Mouse (Mus musculus) c-Kit-positive CD71-positive TER-119-negative erythroid progenitor cells, embryonic 14.5 days (primary cell): ENCODE data around the gene Gm20604.

Experiments
- DNase-seq: peaks from one replicate; pipeline ENCODE4 v3.0.0-alpha.2; 2013; ENCODE audit warnings: low read depth

Gm20604 gene

DNA sequence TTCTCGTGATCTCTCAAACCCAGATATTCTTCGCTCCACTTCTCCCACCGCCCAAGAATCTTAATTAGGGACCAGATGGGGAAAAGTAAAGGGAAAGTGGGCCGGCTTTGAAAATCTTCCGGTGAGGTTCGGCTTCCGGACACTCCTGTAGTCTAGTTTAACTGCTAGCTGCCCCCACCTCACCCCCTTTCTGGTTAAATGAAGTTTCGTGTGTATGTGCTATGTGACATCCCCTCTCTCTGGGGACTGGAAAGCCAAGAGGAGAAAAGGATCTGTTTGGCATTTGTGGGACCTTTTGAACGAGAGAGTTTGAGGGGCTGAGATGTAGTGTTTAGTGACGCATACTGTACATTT lies at the start of gene Gm20604:
Gm20604 (minus strand) TSS at position 270 of the 354 bp plus-strand sequence.
- DNase-seq: no peak

- no peak for DNase-seq
These were observed 41.1 kb upstream of the Gm20604 start for GRCm38 (mm10) chr12:102799528-102799927.

DNA sequence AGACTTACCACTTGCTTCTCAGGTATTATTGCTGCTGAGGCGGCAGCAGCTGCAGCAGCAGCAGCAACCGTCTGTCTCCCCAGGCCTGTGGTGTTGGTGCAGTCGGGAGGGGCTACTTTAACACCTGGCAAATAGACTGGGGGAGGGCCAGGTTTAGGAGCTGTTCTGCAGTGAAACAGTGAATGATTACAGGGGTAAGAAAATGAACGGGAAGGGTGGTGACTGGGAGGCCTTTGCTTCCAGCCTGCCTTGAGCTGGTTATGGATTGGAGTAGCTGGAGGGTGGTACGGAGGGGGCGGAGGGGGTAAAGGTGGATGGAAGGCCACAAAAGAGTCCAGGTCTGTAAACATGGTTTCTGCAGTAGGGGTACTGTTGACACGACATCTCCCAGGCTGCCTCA lies 29.5 kb upstream of the Gm20604 start:
- DNase-seq: no peak

DNA sequence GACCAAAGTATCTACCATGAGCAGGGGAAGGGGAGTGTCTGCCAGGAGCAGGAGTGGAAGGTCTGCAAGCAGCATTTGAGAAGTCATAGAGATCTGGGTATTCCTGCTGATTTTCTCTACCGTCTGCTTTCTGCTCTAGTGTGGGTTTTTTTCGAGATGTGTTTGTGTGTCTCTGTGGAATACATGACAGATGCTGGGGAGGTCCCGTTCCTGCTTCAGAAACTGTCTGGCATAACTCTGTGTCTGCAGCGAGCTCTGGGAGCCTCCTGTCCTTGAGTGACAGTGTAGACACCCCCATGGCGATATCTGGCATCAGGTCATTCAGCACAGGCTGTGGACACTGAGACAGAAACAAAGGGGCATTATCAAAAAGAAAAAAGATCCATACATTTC lies 27.1 kb upstream of the Gm20604 start:
- no peak for DNase-seq

DNA sequence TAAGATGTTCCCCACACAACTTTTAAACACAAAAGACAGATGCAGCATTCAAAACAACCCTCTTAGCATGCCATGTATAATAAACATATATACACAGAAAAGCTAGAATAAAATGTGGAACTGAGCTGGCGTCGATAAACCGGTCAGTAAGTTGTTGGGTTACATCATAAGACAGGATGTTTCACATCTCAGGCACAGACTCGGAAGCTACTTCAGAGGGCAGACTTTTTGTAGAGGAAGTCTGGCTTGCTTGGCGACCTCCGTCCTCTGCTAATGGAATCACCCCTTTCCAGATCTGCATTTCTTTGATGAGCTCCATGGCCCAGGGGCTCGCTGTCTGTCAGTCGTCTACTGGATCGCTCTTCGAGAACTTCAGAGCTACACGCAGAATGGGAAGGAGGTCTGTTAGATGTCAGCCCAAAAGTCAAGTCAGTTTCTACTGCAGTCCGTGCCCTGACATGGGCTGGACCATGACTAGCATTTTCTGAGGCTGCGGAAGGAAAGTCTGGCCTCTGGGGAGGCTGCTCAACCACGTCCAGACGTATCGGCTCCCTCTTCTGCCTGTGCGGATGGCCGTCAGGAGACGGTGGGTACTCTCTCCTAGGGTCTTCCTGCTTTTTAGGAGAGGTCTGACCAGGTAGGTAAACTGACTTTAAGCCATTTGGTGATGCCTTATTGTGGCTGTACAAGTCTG lies 26.6 kb upstream of the Gm20604 start:
- DNase-seq: no peak

GRCm38 (mm10) chr12:102782841-102783240 lies 24.4 kb upstream of the Gm20604 start:
- no peak for DNase-seq

DNA sequence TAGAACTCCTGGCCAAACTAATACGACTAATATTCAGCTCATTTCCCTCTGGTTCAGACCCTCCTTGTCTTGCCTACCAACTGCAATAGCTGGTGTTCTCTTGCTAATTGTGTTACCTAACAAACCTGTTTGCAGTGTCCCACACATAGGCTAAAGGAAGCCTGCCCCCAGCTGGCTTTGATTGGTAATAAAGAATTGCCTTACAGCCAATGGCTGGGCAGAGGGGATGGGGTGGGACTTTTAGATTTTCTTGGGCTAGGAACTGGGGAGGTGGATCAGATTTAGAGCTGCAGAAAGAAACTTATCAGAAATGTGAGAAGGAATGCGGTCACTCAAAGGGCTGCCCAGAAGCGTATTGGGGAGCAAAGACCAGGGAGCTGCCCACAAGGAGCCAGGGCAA lies 21.0 kb upstream of the Gm20604 start:
- DNase-seq: peak; percentile 35

GRCm38 (mm10) chr12:102778151-102778550 lies 19.7 kb upstream of the Gm20604 start:
- no peak for DNase-seq

DNA sequence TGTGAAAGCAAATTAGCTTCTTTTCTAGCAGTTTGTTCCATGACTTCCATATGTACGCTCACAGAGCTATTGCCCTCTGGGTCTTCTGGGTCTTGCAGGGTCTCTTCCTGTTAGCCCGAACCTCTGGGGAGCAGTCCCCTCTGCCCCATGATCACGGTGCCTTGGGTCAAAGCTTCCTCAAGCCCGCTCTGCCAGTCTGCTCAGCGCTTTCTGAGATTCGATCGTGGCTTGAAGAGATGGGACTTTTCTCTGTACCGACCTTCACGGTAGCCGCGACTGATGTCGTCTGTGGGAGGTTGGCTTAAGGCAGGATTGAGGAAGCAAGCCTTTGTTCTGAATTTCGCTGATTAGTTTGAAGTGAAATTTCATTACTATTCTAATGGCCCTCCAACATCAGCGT lies 17.6 kb upstream of the Gm20604 start:
- no peak for DNase-seq

DNA sequence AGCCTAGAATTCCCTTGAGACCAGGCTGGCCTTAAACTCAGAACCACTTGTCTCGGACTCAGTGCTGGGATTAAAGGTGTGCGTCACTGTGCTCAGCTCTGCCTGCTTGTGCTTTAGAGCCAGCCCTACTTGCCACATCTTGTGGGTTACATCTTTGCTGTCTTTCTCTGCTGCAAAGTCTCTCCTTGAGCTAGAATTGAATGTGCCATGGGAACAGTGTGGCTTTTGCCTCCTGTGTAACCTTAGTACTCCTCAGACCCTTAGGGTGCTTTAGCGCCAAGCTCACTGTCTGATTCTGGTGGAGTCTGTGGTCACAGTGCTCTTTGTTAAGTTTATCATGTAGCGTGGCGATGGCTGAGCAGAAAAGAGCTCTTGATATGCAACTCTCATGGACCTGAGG lies 14.2 kb upstream of the Gm20604 start:
- DNase-seq: no peak

DNA sequence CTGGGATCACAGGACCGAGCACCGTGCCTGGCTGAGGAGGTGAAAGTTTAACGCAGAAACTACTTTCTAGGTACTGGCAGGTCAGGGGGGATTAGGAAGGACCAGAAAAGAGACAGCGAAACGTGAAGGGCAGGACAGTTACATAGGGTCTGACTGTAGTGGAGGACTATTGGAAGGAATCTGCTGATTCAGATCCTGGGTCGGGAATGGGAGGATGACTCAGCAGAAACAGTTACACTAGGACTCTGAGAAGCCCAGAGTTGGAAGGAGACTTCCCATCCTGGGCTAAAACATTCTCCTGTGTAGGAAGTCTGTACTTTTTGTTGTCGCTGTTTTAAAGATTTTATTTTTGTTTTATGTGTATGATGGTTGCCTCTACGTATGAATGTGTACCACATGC lies 13.1 kb upstream of the Gm20604 start:
- DNase-seq: no peak

GRCm38 (mm10) chr12:102769000-102769399 lies 10.5 kb upstream of the Gm20604 start:
- no peak for DNase-seq

- DNase-seq: no peak
These were observed 5.2 kb upstream of the Gm20604 start for GRCm38 (mm10) chr12:102763696-102764095.

DNA sequence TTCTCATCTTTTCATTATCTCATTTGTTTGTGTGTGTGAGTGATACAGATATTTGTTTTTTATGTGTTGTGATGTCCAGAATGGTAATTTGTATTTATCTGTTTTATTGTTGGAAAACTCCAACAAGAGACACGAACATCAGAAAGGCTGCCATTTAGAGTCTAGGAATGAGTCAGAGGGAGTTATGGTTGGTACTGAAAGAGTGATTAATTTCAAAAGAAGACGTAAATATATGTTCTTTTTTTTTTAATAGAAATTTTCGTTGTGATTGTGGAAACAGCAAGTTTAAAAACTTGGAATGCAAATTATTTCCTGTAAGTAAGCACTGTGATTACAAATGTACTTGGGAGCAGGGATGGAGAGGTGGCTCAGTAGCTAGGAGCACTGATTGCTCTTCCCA lies 3.2 kb upstream of the Gm20604 start:
- no peak for DNase-seq

GRCm38 (mm10) chr12:102758936-102759335 lies 464 bp upstream of the Gm20604 start:
- no peak for DNase-seq

- peak; percentile 97 for DNase-seq
These were observed 626 bp downstream of the Gm20604 start, which contains the start of the genes Gm28051, Gon7 and Ubr7 for GRCm38 (mm10) chr12:102757689-102758402. Gm28051 (minus strand) TSS chr12:102757765. Gon7 (minus strand) TSS chr12:102757803. Ubr7 (plus strand) TSS chr12:102757967.

DNA sequence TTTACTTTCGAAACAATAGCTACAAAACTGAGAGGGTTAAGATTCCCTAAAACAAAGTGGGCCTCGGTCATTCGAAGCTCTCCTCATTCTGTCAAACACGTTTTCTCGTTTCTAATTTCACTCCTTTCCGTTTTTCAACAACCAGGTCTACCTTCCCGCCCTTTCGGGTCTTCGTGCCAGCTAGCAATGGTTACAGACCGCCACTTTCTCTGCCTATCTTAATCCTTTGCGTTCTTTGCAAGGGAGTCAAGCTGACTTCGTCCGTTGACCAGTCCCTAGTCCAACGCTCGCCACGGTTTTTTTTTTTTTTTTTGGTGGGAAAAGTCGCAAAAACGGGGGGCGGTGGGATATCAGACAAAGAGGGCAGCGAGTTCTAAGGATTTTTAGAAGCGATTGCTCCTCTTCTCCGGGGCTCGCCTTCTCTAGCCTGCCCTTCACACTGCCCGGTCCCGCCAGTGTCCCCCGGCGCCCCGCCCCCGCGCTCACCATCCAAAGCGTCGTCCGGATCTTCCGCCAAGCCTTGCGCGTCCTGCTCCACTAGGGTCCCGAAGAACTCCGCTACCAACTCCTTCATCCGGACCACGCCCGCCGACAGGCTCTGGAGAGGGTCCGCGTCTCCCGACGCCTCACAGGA lies 1.3 kb downstream of the Gm20604 start:
- no peak for DNase-seq

GRCm38 (mm10) chr12:102756304-102756703 lies 2.2 kb downstream of the Gm20604 start:
- DNase-seq: peak; percentile 50

GRCm38 (mm10) chr12:102748256-102748655 lies 10.2 kb downstream of the Gm20604 start:
- DNase-seq: no peak

DNA sequence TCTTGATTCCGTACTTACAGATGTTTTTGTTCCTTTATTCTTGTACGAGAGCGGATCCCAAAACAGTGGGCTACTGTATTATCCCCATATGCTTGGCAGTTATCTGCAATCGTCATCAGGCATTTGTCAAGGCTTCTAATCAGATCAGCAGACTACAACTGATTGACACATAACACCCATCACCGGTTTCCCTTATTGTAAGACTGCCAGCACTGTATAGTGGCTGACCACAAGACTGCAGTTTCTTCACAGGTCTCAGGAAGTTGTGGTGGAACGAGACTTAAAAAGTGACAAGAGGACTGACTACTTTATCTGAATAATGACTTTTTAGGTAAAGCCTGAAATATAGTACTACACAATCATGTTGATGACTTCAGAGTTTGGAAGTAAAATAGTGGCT lies 13.6 kb downstream of the Gm20604 start:
- DNase-seq: no peak

DNA sequence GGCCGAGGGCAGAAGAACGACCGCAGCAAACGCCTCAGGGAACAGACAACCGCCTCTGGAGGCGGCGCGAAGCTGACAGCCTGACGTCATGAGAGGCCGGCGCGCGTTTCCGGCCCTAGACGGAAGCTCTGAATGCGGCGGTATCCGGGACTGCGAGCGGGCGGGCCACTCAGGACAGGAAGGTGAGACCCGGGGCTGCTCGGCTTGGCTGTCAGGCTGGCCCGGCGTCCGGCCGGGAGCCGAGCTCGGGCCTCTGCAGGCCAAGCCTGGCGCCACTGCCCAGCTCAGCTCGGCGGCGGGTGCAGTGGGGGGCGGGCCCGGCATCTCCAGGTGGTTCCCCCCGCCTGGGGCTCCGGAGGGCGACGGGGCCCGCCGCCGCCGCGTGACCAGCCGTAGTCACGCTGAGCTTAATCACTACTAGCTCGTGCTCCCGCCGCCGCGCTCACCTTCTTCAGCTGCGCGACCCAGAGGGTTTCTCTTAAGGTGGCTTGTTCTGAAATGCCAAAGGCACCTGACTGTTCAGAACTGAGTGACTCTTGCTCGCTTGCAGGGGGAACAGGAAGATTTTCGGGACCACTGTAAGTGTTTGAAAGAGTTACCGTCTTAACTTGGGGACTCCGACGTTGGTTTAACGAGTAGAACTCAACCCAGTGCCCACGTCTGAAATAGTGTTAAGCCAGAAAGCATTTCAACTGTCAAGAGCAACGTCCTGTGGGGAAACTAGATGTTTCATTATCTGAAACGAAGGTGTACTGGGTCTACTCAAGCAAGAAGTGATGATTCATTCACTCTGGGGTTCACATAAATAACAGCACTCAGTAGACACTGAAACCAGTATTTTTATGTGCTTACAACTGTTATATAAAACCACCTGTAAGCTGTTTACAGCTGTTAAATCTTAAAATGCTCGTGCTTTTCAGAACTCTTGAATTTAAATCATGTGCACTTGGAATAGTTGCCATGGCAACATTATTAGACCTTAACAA lies 14.6 kb downstream of the Gm20604 start, which contains the start of the genes Moap1 and Tmem251:
Moap1 (minus strand) TSS at position 73 of the 986 bp plus-strand sequence.
Tmem251 (plus strand) TSS at position 174 of the 986 bp plus-strand sequence.
- DNase-seq: peak; percentile 88
